Mouse (Mus musculus): ENCODE results near the gene Apol9b.

The Apol9b gene

DNA sequence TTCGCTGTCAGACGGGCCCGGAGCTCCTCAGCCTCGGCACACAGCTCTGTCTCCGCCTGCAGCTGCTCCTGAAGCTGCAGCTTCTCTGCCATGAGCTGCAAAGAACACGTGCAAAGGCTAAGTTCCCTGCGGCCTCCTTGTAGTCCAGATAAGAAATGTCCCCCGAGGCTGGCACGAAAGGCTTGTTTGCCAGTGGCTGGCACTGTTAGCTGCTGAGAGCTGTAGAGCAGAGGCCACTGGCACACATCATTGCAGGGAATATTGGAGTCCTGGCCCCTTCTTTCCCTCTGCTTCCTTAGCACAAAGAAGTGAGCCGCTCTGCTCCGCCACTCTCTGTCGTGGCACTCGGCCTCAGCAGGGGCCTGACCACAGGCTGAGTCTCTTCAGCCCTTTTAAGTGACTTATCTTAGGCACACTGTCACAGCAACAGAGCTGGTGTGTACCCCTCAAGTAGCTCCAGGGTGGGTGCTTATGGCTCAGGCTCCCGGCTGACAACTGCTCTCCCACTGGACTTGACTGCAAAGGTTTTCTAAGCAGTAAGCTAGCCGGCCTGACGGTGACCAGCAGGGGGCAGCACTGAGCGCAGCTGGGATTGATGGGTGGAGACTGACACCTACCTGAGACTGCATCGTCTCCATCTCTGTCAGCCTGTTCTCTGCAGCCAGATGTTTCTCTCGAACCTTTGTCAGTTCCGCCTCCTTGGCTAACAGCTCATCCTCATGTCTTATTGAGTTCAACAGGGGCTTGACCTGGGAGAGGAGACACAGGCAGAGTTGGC, 46.5 kb downstream of the Apol9b start:
- peak; percentile 94 for DNase-seq (ENCODE audit: low spot score)

DNA sequence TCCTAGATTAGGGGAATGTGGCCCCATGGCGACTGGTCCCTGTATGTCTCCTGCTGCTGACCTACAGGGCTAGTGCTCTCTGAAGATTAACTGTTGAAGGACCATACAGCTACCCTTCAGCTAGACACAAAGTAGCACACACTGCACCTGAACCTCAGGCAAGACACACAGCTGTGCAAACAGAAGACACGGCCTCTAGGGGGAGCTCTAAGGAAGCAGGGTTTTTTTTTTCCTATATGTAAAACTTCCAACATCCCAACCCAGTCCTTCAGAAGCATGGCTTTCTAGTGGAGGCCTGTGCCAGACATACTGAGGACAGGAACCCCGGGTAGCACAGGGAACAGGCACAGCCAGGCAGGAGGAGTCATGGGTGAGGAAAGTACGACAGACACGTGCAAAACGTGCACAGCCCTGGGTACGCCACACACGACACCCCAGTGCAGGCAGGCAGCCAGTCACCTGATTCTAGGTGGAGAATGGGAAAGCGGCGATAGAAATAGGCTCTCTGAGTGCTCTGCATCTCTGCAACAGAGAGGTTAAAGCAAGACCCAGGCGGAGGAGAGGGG, 53.7 kb downstream of the Apol9b start:
- no peak for DNase-seq (ENCODE audit: low spot score)

DNA sequence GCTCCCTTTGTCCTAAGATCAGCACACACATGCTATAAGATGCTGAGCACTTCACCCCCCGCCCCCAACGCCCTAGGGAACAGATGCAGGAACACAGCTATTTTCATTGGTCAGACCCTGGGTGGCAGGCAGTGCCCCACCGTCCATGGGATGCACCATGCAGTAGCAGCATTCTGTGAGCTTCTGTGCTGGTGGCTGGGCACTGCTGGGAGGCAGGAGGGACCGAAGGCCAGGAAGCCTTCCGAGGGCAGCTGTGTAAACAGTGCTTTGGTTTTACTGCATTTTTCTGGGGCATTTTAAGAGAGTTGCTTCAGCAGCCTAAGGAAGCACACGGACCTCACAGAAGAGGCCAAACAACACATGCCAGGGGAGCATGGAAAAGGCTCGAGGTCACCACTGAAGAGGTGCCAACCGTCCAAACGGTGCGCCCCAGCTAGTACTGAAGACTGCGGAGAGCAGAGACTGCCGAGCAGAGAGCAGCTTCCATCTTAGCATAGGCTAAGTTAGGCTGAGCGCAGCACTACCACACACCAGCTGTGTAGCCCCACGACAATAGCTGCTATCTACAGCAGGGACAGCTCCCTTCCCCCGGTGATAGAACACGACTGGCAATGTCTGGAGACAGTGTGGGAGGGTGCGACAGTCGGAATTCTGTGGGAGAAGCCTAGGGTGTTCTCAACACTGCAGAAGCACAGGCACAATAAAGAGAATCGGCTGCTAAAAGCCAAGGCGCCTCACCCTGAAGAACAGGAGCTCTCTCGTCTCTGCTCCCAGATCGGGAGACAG, 55.4 kb downstream of the Apol9b start:
- DNase-seq (ENCODE audit: low spot score): peak; percentile 60

- no peak for DNase-seq (ENCODE audit: low spot score)
Measured at GRCm38 (mm10) chr15:77785807-77786206, 57.0 kb downstream of the Apol9b start.
